Mouse (Mus musculus) CD4-positive, CD25-positive, alpha-beta regulatory T cell, adult 4 months (primary cell): Measurements from ENCODE around the gene Psma3. TPM values are rescaled to one million over a fixed set of nuclear protein-coding genes. Genes with fewer than 3 reads are reported as not detected.

Experiments
- ATAC-seq: one replicate; pipeline ENCODE4 v1.8.0; 2017
- polyA plus RNA-seq, 2 experiments: library from polyadenylated mRNA; unstranded; fragments of 100-300 nt; shearing (Covaris generic); gene quantifications; one replicate each; pipeline ENCODE4 v1.2.1; 2017

Gene Psma3
- 100 to 1,000 TPM; 319 to 401 TPM for polyA plus RNA-seq

DNA sequence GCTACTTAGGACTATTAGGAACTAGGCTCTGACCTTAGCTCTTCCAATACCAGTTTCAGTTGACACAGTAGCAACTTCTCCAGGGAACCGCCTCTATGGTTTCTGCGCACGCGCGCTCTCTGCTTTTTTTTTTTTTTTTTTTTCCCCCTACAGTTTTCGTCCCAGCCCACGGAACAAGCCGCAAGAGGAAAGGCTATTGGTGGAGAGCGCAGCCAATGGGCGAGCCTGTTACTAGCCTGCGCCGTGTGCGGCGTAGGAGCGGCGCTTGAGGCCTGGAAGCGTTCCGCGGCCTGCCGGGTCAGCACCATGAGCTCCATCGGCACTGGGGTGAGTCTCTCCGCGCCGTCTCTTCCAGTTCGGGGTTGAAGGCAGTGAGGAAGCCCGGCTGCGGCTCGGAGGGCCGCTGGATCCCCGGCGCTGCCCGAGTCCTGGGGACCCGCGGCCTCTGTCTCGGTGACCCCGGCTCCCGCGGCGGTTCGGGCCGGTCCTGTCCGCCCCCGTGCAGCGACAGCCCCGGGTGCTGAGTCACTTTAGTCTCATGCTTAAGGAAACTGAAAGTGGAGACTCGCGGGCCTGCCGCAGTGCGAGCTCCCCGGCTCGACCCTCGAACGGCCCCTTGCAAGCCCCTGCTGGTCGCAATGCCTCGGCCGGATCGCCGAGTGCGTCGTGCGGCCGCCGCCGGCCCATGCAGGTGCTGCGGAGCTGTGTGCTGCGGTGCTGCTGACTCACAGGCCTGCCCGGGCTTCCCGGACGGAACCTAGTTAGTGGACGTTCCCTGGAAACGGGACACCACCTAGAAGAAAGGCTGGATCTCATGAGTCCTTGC lies at the start of gene Psma3:
Gene Psma3, plus strand, starts transcription at position 181 of the 826 bp plus-strand sequence.
- ATAC-seq = peak; percentile 92

DNA sequence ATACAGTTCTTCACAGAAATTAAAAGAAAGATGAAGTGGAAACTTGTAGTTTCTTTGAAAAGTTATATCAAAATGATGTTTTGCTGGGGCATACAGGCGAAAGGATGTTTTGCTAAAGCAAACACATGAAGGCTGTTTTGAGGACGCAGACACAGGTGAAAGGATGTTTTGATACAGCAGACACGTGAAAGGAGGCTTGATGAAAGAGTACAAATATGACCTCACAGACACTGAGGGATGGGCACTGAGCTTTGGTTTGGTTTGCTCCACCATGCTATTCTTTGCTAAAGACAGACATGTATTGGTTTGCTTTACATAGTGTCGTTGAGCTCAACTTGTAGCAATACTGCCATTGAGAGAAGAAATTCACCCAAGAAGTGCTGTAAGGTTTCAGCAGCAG lies 44.6 kb upstream of the Psma3 start:
- peak; percentile 47 for ATAC-seq

DNA sequence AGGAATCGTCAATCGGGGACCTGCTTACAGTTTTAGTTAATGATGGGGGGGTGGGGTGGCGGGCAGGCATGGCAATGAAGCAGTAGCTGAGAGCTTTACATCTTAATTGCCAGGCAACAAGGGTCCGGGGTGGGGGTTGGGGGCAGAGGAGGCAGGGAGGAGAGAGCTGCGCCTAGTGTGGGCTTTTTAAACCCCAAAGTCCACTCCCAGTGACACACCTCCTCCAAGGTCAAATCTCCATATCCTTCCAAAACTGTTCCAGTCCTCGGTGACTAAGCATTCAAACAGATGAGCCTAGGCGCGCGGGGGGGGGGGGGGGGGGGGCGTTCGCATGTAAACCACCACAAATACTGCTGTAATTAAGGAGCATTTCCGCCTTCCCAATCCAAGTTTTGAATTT lies 37.3 kb upstream of the Psma3 start:
- ATAC-seq = peak; percentile 28

DNA sequence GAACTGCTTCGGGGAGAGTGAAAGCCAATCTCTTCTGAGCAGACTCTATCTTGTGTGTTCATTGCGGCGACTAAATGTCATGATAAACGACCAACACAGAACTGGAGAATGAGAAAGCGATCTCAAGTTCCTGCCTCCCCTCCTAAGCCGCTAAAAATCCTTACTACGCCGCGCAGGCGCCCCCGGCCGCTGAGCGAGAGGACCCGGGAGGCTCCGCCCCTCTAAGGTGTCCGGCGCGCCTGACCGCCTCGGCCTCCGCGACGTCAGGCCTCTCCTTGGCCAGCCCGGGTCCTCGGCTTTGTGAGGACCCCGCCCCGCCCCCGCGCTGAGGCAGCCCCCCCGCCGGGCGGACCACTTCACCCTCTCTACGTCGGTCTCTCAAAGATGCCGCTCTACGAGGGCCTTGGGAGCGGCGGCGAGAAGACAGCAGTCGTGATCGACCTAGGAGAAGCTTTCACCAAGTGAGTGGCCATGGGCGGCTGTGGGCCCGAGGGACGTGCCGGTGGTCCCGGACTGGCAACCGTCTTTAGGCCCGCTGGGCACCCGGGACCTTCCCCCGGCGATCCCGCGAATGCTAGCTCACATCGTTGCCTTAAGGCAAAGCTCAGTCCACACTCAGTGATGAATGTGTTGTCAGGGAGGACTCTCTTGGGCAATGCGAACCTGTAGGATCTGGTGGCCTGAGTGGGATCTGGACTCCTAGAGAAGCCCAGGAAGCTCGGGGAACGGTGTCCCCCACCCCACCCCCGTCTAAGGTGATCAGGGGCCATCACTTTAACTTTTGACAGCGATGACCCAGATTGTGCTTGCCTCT lies 36.6 kb upstream of the Psma3 start, which contains the start of gene Actr10:
Gene Actr10, plus strand, starts transcription at position 287 of the 814 bp plus-strand sequence.
- ATAC-seq = peak; percentile 91

DNA sequence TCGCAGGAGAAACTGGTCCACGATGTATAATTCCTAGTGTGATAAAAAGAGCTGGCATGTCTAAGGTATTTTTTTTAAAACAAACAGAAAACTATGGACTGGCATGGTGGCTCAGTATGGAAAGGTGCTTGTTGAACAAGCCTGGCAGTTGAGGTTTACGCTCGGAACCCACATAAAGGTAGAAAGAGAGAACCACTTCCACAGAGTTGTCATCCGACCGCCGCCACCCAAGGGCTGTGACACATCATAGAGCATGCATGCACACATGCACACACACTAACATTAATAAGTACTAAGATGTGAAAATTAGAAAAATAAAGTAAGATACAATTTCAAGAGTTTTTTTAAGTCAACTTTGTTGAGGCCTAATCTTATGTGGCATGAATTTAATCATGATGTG lies 33.6 kb upstream of the Psma3 start:
- peak; percentile 20 for ATAC-seq

DNA sequence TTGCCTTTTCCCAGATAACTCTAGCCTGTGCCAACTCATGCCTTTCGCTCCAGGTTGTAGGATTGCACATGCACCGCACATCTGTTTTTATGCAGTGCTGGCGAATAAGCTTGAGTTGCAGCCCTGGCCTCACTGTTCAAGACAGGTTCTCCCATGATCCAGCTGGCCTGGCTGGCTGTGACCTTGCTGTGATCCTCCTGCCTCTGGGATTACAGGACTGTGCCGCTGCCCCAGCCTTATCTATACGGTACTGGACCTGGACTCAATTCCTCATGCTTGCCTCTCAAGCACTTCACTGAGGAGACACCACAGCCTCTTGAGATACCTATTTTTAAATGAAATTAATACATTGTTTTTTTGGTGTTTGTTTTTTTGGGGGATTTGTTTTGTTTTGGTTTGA lies 30.2 kb upstream of the Psma3 start:
- no peak for ATAC-seq

DNA sequence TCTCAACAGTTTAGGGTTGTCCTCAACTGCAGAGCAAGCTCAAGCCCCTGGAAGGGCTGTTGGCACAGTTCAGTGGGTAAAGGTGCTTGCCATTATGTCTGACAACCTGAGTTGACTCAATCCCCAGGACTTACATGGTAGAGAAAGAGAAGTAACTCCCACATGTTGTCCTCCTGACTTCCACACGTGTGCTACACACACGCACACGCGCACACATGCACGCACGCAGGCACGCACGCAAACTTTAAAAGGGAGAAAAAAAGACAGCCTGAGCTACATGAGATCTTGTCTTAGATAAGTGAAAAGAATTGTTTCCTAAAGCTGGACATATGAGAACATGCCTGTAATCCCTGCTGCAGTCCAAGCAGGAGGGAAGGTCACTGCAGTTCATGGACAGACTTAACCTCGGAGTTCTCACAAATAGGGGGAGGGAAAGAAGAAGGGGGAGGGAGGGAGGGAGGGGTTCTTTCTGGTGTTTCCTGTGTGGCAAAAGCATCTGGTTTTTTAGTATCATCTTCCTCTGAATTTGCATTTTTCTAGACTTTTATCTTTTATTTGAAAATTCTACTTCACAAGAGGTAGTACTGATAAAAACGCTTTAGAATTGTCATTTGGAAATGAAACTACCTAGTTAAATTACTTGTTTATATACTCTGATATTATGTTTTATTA lies 27.7 kb upstream of the Psma3 start:
- ATAC-seq = peak; percentile 77

DNA sequence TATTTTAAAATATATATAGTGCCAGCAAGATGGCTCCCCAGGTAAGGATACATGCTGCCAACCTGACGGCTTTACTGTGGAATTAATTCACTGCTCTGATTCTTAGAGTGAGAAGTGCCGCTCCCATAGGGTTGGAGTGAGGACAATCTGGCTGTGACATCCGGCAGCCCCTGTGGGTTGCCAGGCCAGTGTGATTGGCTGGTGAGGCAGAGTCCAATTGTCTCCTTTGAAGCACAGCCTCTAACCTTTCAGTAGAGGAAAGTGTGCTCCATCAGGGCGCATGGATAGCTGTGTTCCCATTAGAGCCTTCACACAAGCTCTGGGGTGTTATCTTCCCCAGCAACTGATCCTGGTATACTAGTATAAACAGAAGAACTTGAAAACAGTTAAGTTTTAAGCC lies 15.8 kb upstream of the Psma3 start:
- no peak for ATAC-seq

DNA sequence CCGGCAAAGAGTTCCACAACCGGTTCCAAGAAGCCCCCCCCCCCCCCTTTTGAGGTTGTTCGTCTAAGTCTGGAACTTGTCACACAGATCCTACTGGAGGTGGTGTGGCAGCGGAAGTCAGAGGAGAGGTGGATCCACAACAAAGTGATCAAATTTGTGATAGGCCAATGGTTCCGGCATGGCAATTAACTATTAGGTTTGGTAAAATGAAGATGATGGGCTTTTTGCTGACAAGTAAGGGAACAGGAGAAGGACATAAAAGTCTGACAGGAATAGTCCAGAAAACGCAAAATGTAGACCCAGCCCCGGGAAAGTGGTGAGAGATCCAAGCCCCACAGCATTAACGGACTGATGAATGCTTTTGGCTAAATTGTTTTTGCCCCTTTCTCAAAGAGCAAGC lies 6.8 kb upstream of the Psma3 start:
- ATAC-seq = no peak

DNA sequence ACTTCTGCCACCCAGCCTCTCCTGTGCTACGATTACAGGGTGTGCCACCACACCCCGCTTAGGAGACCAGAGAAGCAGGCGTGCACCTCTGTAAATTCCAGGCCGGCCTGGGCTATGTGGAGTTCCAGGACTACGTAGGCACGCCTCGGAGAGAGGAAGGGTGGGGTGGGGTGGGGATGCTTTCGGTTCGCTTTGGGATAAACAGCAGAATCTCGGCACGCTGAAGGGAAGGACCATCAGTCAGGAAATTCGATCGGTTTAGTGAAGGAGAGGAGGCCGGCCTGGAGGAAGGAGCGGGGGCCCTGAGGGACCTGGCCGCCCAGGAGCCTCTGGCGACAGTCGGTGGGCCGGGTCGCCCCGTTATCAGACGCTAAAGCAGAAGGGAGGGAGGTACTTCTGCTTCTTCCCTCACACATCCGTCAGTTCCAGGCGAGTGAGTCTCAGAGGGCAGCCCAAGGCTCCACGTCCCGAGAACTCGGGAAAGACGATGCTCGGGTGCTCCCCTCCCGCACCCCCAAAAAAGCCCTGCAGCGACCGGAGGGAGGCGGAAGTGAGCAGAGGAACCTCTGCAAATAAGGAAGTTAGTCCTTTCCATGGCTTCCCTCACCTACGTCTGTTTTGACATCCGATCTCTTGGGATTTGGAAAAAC lies 6.2 kb upstream of the Psma3 start:
- peak; percentile 70 for ATAC-seq

DNA sequence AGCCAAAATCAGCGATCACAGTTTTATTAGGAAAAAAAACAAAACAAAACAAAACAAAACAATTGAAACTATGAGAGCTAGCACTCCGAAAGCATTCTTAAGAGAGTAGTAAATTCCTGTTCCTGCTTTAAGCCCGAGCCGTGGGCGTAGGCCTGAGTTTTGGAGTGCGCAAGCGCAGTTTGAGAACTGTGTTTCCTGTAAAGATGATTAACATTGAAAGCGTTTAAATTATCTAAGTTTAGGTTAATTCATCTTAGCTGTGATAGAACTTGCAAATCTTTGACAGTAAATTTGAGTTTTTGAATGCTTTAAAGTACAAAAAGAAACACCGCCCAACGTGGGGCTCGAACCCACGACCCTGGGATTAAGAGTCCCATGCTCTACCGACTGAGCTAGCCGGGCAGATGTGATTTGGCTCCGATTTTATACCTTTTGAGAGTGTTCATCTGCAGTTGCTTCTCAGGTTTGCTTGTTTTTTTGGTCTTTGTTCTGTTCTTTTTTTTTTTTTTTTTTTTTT lies 5.6 kb upstream of the Psma3 start:
- ATAC-seq = peak; percentile 65

DNA sequence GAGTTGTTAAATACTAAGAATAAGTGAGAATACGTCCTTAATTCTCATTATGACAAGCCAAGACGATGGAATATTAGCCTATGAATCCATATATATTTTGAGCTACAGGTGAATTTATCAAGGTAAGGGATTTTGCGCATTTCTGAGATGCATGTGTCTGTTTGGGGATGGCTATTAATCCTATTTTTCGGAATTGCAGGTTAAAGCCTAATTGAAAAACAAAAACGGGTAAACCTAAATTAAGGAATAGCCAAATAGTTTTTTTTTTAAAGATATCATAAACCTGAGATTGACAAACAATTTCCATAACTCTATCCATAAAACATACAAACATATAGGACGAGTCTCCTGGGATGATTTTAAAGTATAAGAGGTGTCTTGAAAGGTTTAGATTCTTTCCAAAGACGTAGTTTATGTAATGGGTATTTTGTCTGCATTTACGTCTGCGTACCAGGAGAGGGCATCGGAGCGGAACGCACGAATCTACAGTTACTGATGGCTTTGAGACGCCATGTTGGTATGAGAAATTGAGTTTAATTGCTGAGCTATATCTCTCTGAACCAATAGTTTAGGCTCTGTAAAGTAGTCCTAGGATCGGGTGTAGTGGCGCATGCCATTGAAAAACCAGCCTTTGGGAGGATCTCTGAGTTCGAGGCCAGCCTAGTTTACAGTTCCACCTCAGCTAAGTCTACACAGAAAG lies 4.8 kb upstream of the Psma3 start:
- ATAC-seq = peak; percentile 52

DNA sequence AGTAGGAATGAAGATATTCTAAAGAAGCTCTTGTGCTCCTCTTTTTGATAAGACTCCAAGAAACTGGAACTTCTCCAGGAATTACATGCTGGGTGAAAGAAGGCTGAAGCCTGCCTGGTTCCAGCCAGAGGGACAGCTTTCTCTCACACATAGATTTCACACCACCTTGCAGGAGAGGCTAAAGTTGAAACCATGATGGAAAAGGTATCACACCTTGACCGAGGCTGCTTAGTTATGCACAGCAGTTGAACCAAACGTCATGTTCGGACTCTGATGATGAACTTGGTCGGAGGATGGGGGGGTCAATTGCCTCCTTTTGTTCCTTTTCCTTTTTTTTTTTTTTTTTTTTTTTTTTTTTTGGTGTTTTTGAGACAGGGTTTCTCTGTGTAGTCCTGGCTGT lies 590 bp upstream of the Psma3 start:
- no peak for ATAC-seq

DNA sequence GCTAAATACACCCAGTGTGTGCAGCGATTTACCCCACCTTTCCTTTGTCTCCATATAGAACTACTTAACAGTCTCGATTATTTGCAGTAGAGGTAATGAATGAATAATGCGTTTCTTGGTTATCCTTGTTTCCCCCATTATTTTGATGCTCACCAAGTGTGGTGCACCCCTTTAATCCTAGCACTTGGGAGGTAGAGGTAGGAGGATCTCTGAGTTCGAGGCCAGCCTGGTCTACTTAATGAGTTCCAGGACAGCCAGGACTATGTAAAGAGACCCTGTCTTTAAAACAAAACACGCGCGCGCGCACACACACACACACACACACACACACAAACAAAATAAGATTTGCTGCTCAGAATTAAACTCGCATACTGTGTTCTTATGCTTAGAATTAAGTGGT lies 985 bp downstream of the Psma3 start:
- no peak for ATAC-seq

DNA sequence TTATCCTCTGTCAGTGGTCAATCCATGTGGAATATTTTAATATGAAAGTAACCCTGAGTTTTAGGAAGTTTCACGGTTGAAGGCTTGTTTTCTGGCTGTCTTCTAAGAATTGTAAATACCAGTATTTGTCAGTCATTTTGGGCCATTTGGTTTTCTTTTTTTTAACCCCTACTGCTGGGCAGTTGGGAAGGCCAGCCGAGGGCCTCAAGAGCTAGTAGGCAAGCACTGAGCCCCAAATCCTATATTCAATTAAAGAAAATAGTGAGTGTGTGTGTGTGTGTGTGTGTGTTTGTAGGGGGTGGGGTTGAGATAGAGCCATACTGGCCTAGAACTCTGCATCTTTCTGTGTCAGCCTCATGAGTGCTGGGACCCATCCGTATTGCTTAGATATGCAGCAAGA lies 1.5 kb downstream of the Psma3 start:
- ATAC-seq = no peak

DNA sequence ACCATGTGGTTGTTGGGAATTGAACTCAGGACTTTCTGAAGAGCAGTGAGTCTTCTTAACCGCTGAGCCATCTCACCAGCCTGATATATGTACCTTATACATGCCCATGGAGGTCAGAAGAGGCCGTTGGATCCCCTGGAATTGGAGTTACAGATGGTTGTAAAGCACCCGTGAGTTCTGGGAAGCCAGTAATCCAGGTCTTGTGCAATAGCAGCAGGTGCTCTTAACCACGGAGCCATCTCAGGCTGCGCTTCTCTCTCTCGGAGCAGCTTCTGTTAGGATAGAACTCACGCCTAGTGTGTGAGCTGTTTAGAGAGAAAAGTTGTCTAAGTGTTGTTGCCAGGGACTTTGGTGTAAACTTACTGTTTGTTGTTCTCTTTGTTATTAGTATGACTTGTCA lies 3.9 kb downstream of the Psma3 start:
- ATAC-seq = no peak

DNA sequence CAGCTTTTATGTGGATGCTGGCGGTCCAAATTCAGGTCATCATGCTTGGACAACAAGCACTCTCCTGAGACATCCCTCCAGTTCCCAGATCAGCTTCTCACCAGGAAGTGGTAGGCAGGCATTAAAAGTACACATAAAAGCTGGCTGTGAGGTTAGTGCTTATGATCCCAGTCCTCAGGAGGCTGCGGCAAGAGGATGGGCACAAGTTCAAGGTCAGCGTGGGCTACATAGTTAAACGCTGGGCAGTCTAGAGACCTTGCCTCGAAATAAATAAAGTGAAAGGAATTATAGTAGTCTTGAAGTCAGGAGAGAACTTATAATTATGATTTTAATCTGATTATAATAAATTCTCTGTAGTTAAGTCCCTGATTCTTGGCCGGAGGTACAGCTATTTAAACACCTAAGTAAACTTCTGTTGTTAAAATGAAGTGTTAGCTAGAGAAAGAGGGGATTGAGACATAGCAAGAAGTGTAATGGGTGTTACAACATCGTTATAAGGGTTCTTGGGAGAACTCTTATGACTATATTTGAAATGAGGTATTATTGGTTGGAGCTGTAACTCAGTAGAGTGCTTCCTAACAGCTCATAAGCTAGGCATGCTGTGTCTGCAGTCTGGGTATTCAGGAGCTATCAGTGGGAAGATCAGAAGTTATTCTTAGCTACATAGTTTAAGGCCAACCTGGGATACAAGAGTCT lies 10.6 kb downstream of the Psma3 start:
- ATAC-seq = no peak

DNA sequence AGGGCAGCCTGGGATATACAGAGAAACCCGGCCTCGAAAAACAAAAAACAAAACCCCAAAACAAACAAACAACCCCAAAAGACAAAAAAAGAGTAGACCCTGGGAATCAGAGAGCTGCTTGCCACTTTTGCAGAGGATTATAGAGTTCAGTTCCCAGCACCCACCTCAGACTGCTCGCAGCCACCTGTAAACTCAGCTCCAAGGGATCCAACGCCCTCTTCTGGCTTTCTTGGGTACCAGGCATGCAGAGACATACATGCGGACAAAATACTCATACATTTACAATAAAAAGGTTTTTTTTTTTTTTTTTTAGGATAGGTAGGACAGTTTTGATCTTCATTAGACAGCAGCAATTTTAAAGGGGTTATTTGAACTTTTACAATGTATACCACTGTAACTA lies 22.8 kb downstream of the Psma3 start:
- ATAC-seq = no peak

DNA sequence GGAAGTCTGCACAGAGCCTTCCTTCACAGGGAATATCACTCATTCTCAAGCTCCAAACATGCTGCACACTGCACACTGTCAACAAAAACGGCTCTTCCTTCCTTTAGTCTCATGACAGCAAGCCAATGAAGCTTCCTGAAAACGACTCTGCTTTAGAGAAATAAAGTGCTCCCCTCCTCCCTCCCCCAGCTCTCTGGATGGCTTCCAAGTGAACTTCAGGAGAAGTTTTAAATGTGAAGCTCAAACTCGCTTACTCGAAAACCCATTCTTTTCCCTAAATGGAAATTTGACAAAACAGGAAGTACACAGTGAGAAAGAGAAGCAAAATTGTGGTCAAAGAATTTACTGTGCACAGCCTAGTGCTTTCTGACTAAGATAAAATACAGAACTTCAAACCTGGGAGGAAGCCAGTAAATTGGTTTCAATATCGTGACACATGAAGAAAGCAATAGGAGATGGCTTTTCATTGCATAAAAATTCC lies 25.0 kb downstream of the Psma3 start:
- peak; percentile 87 for ATAC-seq

DNA sequence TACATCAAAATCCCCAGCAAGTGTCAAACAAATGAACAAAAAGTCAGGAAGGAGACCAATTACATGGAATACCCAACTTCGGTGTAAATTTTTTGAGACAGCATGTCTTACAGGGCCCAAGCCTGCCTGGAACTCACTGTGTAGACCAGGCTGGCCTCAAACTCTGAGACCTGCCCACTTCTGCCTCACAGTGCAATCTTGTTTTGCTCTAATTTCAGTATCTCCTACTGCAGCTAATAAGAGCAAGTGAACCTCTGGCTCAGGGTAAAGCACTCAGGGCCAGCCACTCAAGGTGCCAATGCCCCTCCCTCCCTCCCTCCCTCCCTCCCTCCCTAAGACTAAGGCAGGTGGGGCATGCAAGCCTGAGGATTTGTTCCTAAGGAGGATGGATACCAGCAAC lies 25.9 kb downstream of the Psma3 start:
- no peak for ATAC-seq

DNA sequence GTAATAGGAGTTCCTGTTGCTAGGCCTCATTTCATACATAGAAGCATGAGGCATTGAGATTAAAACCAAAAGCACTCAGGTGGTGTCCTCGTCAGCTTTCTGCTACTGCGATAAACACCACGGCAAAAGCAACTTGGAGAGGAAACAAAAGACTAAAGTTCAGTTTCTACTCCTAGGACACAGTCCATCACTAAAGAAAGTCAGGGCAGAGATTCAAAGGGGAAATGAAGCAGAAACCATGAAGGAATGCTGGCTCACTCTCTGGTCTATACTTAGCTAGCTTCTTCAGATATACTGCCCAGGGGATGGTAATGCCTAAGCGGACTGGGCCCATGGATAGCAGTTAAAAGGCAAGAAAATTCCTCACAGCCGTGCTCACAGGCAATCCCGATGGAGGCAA lies 27.0 kb downstream of the Psma3 start:
- ATAC-seq = no peak
